Comparison of ENCODE assay signal across 23 mouse cellular contexts in genomic region chr11:6738581-6738980, GRCm38 (mm10).
DNase-seq lines count a peak whose midpoint lies in the region; ATAC-seq lines count a peak whose summit lies in the region.
"Had no signal": no experiment of that assay in that cellular context is flagged by ENCODE, and none has a peak within 500 bp of the region (broad histone marks: within the 10 kb centered on the region; RNA-seq: fewer than 3 reads in every experiment).

No protein-coding gene starts in this region.

- H3K4me2 ChIP-seq in midbrain, embryonic 15.5 days: no peak overlapping the region
- no peak overlapping the region for H3K4me2 ChIP-seq in forebrain, embryonic 16.5 days (ENCODE audit: low read length)
- H3K4me2 ChIP-seq: forebrain, embryonic 13.5 days; heart, embryonic 13.5 days; hindbrain, embryonic 14.5 days had no signal

- DNase-seq in midbrain, embryonic 10.5 days (ENCODE audit: low spot score): no peak
- DNase-seq in retina, adult 2 months (ENCODE audit: low read depth, low spot score): peak; percentile 49
- peak; percentile 80 for DNase-seq in retina, postnatal 1 day
- no peak for DNase-seq in urinary bladder, adult 18-20 months (ENCODE audit: low spot score in 2 of 2)
- DNase-seq: adrenal gland, adult 8-10 months; adrenal gland, postnatal 25 days; cerebellum, adult 18-20 months; cerebellum, adult 9-10 months; cerebellum, postnatal 14 days; forebrain, postnatal 0 days; gastrocnemius, adult 2 months; gastrocnemius, postnatal 14 days; heart, adult 2 months had no signal

- no peaks in the 10 kb centered on the region for H3K9me3 ChIP-seq in midbrain, embryonic 15.5 days
- H3K9me3 ChIP-seq in midbrain, embryonic 10.5 days (replicated peaks): no peaks in the 10 kb centered on the region
- H3K9me3 ChIP-seq in forebrain, embryonic 16.5 days (ENCODE audit: control insufficient read depth, low read length): no peaks in the 10 kb centered on the region
- H3K9me3 ChIP-seq: forebrain, embryonic 13.5 days; heart, embryonic 10.5 days; heart, embryonic 13.5 days had no signal

- H3K27ac ChIP-seq in midbrain, embryonic 15.5 days: no peak overlapping the region
- no peak overlapping the region for H3K27ac ChIP-seq in midbrain, embryonic 10.5 days (replicated peaks)
- no peak overlapping the region for H3K27ac ChIP-seq in forebrain, embryonic 16.5 days (ENCODE audit: low read length)
- H3K27ac ChIP-seq: forebrain, embryonic 10.5 days; forebrain, embryonic 13.5 days; gastrocnemius, adult 2 months; heart, adult 2 months; heart, embryonic 10.5 days; heart, embryonic 13.5 days; hindbrain, embryonic 14.5 days; hindbrain, postnatal 0 days had no signal

- WGBS in midbrain, embryonic 15.5 days: 55% methylated on average over 3 of the region's 3 CpGs
- 86% methylated on average over 3 of the region's 3 CpGs for WGBS in midbrain, embryonic 10.5 days
- 70% methylated on average over 3 of the region's 3 CpGs for WGBS in forebrain, embryonic 16.5 days

- no peak overlapping the region for H3K9ac ChIP-seq in midbrain, embryonic 15.5 days
- H3K9ac ChIP-seq in forebrain, embryonic 16.5 days (replicated peaks; ENCODE audit: low read depth, low read length): no peak overlapping the region
- H3K9ac ChIP-seq: forebrain, embryonic 13.5 days; forebrain, postnatal 0 days; heart, embryonic 13.5 days; hindbrain, embryonic 14.5 days had no signal

- H3K4me3 ChIP-seq in midbrain, embryonic 15.5 days: no peak overlapping the region
- no peak overlapping the region for H3K4me3 ChIP-seq in midbrain, embryonic 10.5 days
- no peak overlapping the region for H3K4me3 ChIP-seq in forebrain, embryonic 16.5 days (replicated peaks; ENCODE audit: low read length)
- H3K4me3 ChIP-seq: forebrain, embryonic 10.5 days; forebrain, embryonic 13.5 days; gastrocnemius, adult 2 months; heart, adult 2 months; heart, embryonic 10.5 days; heart, embryonic 13.5 days had no signal

- no peaks in the 10 kb centered on the region for H3K4me1 ChIP-seq in midbrain, embryonic 15.5 days
- no peaks in the 10 kb centered on the region for H3K4me1 ChIP-seq in midbrain, embryonic 10.5 days
- H3K4me1 ChIP-seq in forebrain, embryonic 16.5 days (replicated peaks; ENCODE audit: control insufficient read depth, insufficient read depth, low read length): no peaks in the 10 kb centered on the region
- H3K4me1 ChIP-seq: forebrain, embryonic 10.5 days; forebrain, embryonic 13.5 days; heart, embryonic 10.5 days; heart, embryonic 13.5 days had no signal

- H3K27me3 ChIP-seq in midbrain, embryonic 15.5 days (replicated peaks): no peaks in the 10 kb centered on the region
- no peaks in the 10 kb centered on the region for H3K27me3 ChIP-seq in midbrain, embryonic 10.5 days (ENCODE audit: low read depth, poor library complexity, severe bottlenecking)
- no peaks in the 10 kb centered on the region for H3K27me3 ChIP-seq in forebrain, embryonic 16.5 days (replicated peaks; ENCODE audit: control insufficient read depth, insufficient read depth, low read length)
- H3K27me3 ChIP-seq: forebrain, embryonic 13.5 days; heart, embryonic 13.5 days had no signal

- no peaks in the 10 kb centered on the region for H3K36me3 ChIP-seq in midbrain, embryonic 15.5 days (replicated peaks)
- no peaks in the 10 kb centered on the region for H3K36me3 ChIP-seq in midbrain, embryonic 10.5 days
- no peaks in the 10 kb centered on the region for H3K36me3 ChIP-seq in forebrain, embryonic 16.5 days (ENCODE audit: control insufficient read depth, insufficient read depth)
- H3K36me3 ChIP-seq: forebrain, embryonic 10.5 days; heart, embryonic 10.5 days; heart, embryonic 13.5 days had no signal

- ATAC-seq in midbrain, embryonic 15.5 days (replicated peaks): 0 out of 2 replicates have a peak, but pooled peaks have one; percentile 9
- ATAC-seq in forebrain, embryonic 16.5 days: no peak
- ATAC-seq: CD4-positive, CD25-positive, alpha-beta regulatory T cell, adult 4 months; forebrain, postnatal 0 days; hindbrain, postnatal 0 days; inflammation-experienced regulatory T-cells, adult 6 months had no signal

Comparison
In these comparisons a context has a peak if more than half of its experiments do, and no peak if none do; other contexts are left out.
1. DNase-seq: peak in retina, adult 2 months (single experiment) and retina, postnatal 1 day (single experiment); none in midbrain, embryonic 10.5 days (single experiment) and urinary bladder, adult 18-20 months (0 of 2).